Mouse (Mus musculus): ENCODE data around the gene Samt1. TPM values are rescaled to one million over a fixed set of nuclear protein-coding genes. Genes with fewer than 3 reads are reported as not detected.

Gene Samt1
- polyA plus RNA-seq (2017; shearing (Covaris generic)): not detected

DNA sequence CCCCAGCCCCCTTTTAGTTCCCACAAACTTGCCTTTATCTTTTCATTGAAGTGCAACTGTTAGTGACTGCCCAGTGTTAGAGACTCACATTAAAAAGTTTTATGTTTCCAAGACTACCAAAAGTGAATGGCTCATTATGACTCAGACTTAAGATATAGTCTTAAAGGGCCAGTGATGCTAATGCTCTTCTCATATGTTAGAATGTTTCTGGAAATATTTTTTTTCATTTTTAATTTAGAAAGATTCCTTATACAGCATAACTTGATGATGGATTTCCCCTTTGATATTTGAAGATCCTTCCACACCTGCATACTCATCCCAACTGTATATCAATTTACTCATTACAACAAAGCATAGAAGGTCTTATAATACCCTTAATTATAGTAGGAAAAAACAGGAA, at the start of gene Samt1:
Samt1 (minus strand) TSS at position 101 of the 400 bp plus-strand sequence.

GRCm38 (mm10) chrX:154054939-154055338, 42.5 kb upstream of the Samt1 start, which contains the start of gene Gm10057:
Gene Gm10057, minus strand, starts transcription at chrX:154055039.

DNA sequence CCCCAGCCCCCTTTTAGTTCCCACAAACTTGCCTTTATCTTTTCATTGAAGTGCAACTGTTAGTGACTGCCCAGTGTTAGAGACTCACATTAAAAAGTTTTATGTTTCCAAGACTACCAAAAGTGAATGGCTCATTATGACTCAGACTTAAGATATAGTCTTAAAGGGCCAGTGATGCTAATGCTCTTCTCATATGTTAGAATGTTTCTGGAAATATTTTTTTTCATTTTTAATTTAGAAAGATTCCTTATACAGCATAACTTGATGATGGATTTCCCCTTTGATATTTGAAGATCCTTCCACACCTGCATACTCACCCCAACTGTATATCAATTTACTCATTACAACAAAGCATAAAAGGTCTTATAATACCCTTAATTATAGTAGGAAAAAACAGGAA, 21.3 kb upstream of the Samt1 start, which contains the start of gene 4921511M17Rik:
4921511M17Rik (minus strand) TSS at position 101 of the 400 bp plus-strand sequence.

Other genes starting within 250 kb of the Samt1 start
- 21.3 TPM for gene Spin2c, start 180.4 kb downstream of the Samt1 start, polyA plus RNA-seq (2017; shearing (Covaris generic))
- gene 4921511M17Rik, start 21.2 kb upstream of the Samt1 start, polyA plus RNA-seq (2017; shearing (Covaris generic)): not detected
- gene Gm10057, start 42.4 kb upstream of the Samt1 start, polyA plus RNA-seq (2017; shearing (Covaris generic)): not detected
- not detected for gene Gm15140, start 108.0 kb upstream of the Samt1 start, polyA plus RNA-seq (2017; shearing (Covaris generic))